Mouse (Mus musculus) midbrain, embryonic 14.5 days (tissue): ENCODE data around the gene Afap1. TPM values are rescaled to one million over a fixed set of nuclear protein-coding genes. Genes with fewer than 3 reads are reported as not detected.

Experiments used
- ATAC-seq: fragments of 200-750 bp; cut with Nextera tagmentation; 2 replicates; pipeline ENCODE4 v1.8.0; 2017; ENCODE audit warnings: moderate number of reproducible peaks, moderate library complexity; ENCODE audit not compliant: low FRiP score, low TSS enrichment
- DNase-seq: peaks from one replicate; pipeline ENCODE4 v3.0.0-alpha.2; 2015
- H3K27ac ChIP-seq: fragments of 300-500 bp; sonication (generic); replicated peaks from 2 replicates; pipeline ENCODE4 v1.5.1; 2014; ENCODE audit warnings: mild to moderate bottlenecking, low read depth, low read length, moderate library complexity
- H3K27me3 ChIP-seq: fragments of 300-500 bp; sonication (generic); 2 replicates; pipeline ENCODE4 v1.6.1; 2014; ENCODE audit warnings: low read length, control low read depth, mixed read lengths; ENCODE audit not compliant: control insufficient read depth, insufficient read depth
- H3K36me3 ChIP-seq: fragments of 300-500 bp; sonication (generic); 2 replicates; pipeline ENCODE4 v1.6.1; 2014; ENCODE audit warnings: low read length, control low read depth; ENCODE audit not compliant: control insufficient read depth, insufficient read depth
- H3K4me1 ChIP-seq: fragments of 300-500 bp; sonication (generic); 2 replicates; pipeline ENCODE4 v1.6.1; 2014; ENCODE audit warnings: mild to moderate bottlenecking, antibody characterized with exemption, low read length, control low read depth; ENCODE audit not compliant: control insufficient read depth, insufficient read depth
- H3K4me2 ChIP-seq: fragments of 300-500 bp; sonication (generic); 2 replicates; pipeline ENCODE4 v1.6.1; 2014; ENCODE audit warnings: mild to moderate bottlenecking, low read length, moderate library complexity
- H3K4me3 ChIP-seq: fragments of 300-500 bp; sonication (generic); replicated peaks from 2 replicates; pipeline ENCODE4 v1.5.1; 2014; ENCODE audit warnings: low read depth, low read length
- H3K9ac ChIP-seq: fragments of 300-500 bp; sonication (generic); replicated peaks from 2 replicates; pipeline ENCODE4 v1.6.1; 2014; ENCODE audit warnings: mild to moderate bottlenecking, low read length, moderate library complexity
- H3K9me3 ChIP-seq: fragments of 300-500 bp; sonication (generic); 2 replicates; pipeline ENCODE4 v1.6.1; 2016; ENCODE audit warnings: low read length, control low read depth, mixed read lengths; ENCODE audit not compliant: control insufficient read depth
- WGBS: fragments of 180-500 bp; shearing (Covaris S2); extraction: QIAGEN DNeasy Blood & Tissue Kit; methylation state at CpG from one replicate; pipeline ENCODE4 v1.1.7; 2014; 5-methylcytosine and 5-hydroxymethylcytosine counted together
- polyA plus RNA-seq: library from polyadenylated mRNA; unstranded; fragments of >200 nt; fragmentation: Nextera tagmentation; extraction: Ambion mirVana; gene quantifications from 2 replicates; pipeline ENCODE4 v1.2.1, GENCODE M21; 2014

Afap1 gene
- polyA plus RNA-seq = 64.6 and 81.8 TPM in 2 replicates

DNA sequence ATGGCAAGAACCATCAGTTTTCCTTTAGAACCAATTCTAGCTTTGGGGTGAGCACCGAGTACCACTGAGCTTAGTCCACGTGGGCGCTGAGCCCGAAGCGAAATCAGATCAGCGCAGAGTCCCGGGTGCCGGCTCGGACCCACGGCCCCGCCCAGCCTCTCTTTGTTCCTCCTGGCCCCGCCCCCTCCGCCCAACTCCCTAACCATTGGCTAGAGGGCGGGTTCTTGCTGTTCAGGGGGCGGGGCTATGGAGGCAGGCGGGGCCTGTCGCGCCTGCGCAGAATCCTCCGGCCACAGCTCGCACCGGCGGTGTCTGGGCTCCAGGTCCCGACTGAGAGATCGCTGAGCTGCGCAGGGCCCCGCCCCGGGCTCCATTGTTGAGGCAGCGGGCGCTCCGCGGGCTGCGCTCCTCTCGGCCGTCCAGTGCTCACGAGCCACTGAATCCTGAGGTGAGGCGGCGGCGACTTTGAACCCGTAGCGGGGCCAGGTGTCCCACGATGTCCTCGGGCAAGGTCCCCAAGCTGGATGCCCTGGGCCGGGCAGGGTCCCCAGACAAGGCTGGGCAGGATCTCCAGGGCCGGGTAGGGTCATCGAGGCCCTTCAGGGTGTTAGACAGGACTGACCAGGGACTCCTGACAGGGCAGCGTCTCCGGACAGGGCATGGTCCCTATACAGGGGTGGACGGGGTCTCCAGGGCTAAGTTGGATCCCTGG is at the start of gene Afap1:
Gene Afap1, plus strand, starts transcription at position 227 of the 712 bp plus-strand sequence.
- H3K9ac ChIP-seq = peak within 1 kb of the TSS; percentile 84
- ATAC-seq (peak; percentile 94), DNase-seq (peak; percentile 100)
- H3K27me3 ChIP-seq = no peaks in the 10 kb centered on the region
- WGBS = under 1% methylated on average over 49 of the region's 49 CpGs
- peak within 1 kb of the TSS; percentile 89 for H3K27ac ChIP-seq
- H3K36me3 ChIP-seq = no peaks in the 10 kb centered on the region
- H3K4me3 ChIP-seq = peak within 1 kb of the TSS; percentile 99
- no peaks in the 10 kb centered on the region for H3K9me3 ChIP-seq
- peaks cover 32% of the 10 kb centered on the region for H3K4me1 ChIP-seq
- H3K4me2 ChIP-seq = peak within 1 kb of the TSS; percentile 90

- Histone ChIP-seq H3K4me2 (no peak overlapping the region), H3K4me1 (peaks cover 6% of the 10 kb centered on the region; the same call in 1 of the 2 replicates), H3K36me3 (no peaks in the 10 kb centered on the region), H3K9me3 (no peaks in the 10 kb centered on the region), H3K27ac (no peak overlapping the region), H3K4me3 (no peak overlapping the region), H3K27me3 (no peaks in the 10 kb centered on the region), H3K9ac (no peak overlapping the region)
- DNase-seq (peak; percentile 15), ATAC-seq (no peak)
- 30% methylated on average over 5 of the region's 5 CpGs for WGBS
Measured at GRCm38 (mm10) chr5:35851485-35851884, 41.6 kb upstream of the Afap1 start.

GRCm38 (mm10) chr5:35853463-35853862 is 39.7 kb upstream of the Afap1 start:
- 89% methylated on average over 4 of the region's 4 CpGs for WGBS
- Histone ChIP-seq H3K27me3 (no peaks in the 10 kb centered on the region), H3K36me3 (no peaks in the 10 kb centered on the region), H3K4me1 (peaks cover 6% of the 10 kb centered on the region; the same call in 1 of the 2 replicates), H3K9ac (no peak overlapping the region), H3K4me2 (no peak overlapping the region), H3K9me3 (no peaks in the 10 kb centered on the region), H3K4me3 (no peak overlapping the region), H3K27ac (no peak overlapping the region)
- DNase-seq (no peak), ATAC-seq (no peak)

DNA sequence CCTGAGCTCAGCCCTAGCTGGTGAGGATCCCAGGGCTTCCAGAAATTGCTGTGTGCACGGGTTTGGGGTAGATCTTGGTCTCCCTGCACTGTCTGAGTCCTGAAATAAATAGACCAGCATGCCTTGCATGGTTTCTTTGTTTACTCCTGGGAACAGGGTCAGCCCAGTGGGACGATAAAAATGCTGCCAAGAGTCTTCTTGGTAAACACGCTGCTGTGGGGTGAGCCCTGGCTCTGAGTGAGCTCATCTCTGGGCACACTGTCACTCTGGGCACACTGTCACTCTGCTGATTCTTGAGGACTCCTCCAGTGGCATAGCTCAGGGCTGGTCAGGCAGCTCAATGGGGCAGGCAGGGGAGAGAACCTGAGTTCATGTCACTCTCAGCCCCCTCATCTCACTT is 36.9 kb upstream of the Afap1 start:
- Histone ChIP-seq H3K4me3 (no peak overlapping the region), H3K4me1 (peaks cover 1% of the 10 kb centered on the region; the same call in 1 of the 2 replicates), H3K9ac (no peak overlapping the region), H3K9me3 (no peaks in the 10 kb centered on the region), H3K4me2 (no peak overlapping the region), H3K27ac (no peak overlapping the region), H3K36me3 (no peaks in the 10 kb centered on the region), H3K27me3 (no peaks in the 10 kb centered on the region)
- ATAC-seq (no peak), DNase-seq (no peak)
- 51% methylated on average over 3 of the region's 3 CpGs for WGBS

GRCm38 (mm10) chr5:35858069-35858468 is 35.0 kb upstream of the Afap1 start:
- no peak overlapping the region for H3K4me2 ChIP-seq
- DNase-seq = peak; percentile 91
- no peaks in the 10 kb centered on the region for H3K36me3 ChIP-seq

GRCm38 (mm10) chr5:35861456-35861855 is 31.7 kb upstream of the Afap1 start:
- ATAC-seq (no peak), DNase-seq (no peak)
- no peaks in the 10 kb centered on the region for H3K9me3 ChIP-seq
- no peak overlapping the region for H3K4me2 ChIP-seq
- no peak overlapping the region for H3K27ac ChIP-seq
- H3K27me3 ChIP-seq = no peaks in the 10 kb centered on the region
- 88% methylated on average over 2 of the region's 2 CpGs for WGBS
- H3K36me3 ChIP-seq = no peaks in the 10 kb centered on the region
- no peak overlapping the region for H3K9ac ChIP-seq
- H3K4me3 ChIP-seq = no peak overlapping the region
- no peaks in the 10 kb centered on the region for H3K4me1 ChIP-seq

More at GRCm38 (mm10) chr5:35858069-35858468, 35.0 kb upstream of the Afap1 start:
- no peaks in the 10 kb centered on the region for H3K4me1 ChIP-seq
- 24% methylated on average over 6 of the region's 6 CpGs for WGBS
- H3K27me3 ChIP-seq = no peaks in the 10 kb centered on the region
- H3K9ac ChIP-seq = no peak overlapping the region
- no peak for ATAC-seq
- H3K27ac ChIP-seq = no peak overlapping the region
- H3K9me3 ChIP-seq = no peaks in the 10 kb centered on the region
- H3K4me3 ChIP-seq = no peak overlapping the region

DNA sequence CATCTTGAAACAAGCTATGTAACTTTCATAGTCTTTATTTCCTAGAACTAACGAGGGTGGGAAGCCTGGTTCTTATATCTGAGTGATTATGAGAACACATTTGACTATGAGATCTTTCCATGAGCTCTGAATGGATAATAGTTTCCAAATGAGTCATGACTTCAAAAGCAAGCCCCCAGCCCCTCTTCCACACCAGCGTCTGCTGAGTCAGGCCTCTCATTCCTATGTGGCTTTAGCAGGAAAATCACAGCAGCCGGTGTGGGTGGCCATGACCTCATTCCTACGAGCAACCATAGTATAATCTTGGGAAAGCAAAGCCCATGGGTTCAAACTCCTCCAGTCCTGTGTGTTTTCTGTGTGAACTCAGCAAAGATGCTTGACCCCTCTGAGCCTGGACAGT is 23.1 kb upstream of the Afap1 start:
- 88% methylated on average over 4 of the region's 4 CpGs for WGBS
- DNase-seq (no peak), ATAC-seq (no peak)
- Histone ChIP-seq H3K4me1 (no peaks in the 10 kb centered on the region; the same call in 1 of the 2 replicates), H3K4me3 (no peak overlapping the region), H3K27me3 (no peaks in the 10 kb centered on the region), H3K27ac (no peak overlapping the region), H3K4me2 (no peak overlapping the region), H3K36me3 (no peaks in the 10 kb centered on the region), H3K9ac (no peak overlapping the region), H3K9me3 (no peaks in the 10 kb centered on the region)

DNA sequence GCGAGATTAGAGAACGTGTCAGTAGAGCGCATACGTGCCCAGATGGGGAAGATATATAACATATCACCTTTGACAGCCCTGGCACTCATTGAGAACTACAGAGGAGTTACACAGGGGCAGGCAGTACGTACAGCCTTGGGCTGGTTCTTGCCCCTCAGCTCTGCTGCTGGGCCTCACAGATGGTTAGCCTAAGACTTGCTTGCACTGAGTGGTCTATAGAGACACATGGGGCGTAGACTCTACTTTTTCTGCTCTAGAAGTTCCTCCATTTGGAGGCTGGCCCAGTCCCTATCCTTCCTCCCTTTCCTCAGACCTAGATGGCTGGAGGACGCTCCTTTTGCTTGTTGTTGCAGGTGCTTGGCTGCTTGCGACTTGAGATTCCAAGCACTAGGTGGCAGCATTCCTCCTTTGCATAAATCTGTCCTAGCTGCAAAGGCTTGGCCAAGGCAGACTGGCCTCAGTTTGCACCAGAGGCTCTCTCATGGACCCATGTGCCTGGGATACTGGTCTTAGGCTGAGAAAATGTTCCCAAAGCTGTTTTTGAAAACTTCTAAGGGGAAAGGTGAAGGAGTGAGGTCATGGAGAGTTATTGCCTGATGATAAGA is 22.6 kb upstream of the Afap1 start:
- DNase-seq = peak; percentile 93
- Histone ChIP-seq H3K27me3 (no peaks in the 10 kb centered on the region), H3K9ac (no peak overlapping the region), H3K4me1 (no peaks in the 10 kb centered on the region; the same call in 1 of the 2 replicates), H3K4me2 (no peak overlapping the region), H3K4me3 (no peak overlapping the region), H3K36me3 (no peaks in the 10 kb centered on the region), H3K9me3 (no peaks in the 10 kb centered on the region), H3K27ac (no peak overlapping the region)
- WGBS = 57% methylated on average over 8 of the region's 8 CpGs
- ATAC-seq = peak; percentile 66; the same call in 1 of the 2 replicates

GRCm38 (mm10) chr5:35873382-35873781 is 19.7 kb upstream of the Afap1 start:
- ATAC-seq = no peak
- no peak for DNase-seq
- H3K4me3 ChIP-seq = no peak overlapping the region
- no peaks in the 10 kb centered on the region for H3K9me3 ChIP-seq
- no peaks in the 10 kb centered on the region; the same call in 1 of the 2 replicates for H3K4me1 ChIP-seq
- H3K9ac ChIP-seq = no peak overlapping the region
- WGBS = 37% methylated on average over 4 of the region's 4 CpGs
- H3K4me2 ChIP-seq = no peak overlapping the region
- H3K36me3 ChIP-seq = no peaks in the 10 kb centered on the region
- H3K27me3 ChIP-seq = no peaks in the 10 kb centered on the region
- H3K27ac ChIP-seq = no peak overlapping the region
